8 mouse cellular contexts compared by ENCODE assay signal in genomic region chr8:83995973-83996372, GRCm38 (mm10). TPM values are rescaled to one million over a fixed set of nuclear protein-coding genes. Genes with fewer than 3 reads are reported as not detected.
DNase-seq lines count a peak whose midpoint lies in the region; ATAC-seq lines count a peak whose summit lies in the region.
"Had no signal": no experiment of that assay in that cellular context is flagged by ENCODE, and none has a peak within 500 bp of the region (broad histone marks: within the 10 kb centered on the region; RNA-seq: fewer than 3 reads in every experiment).

No protein-coding gene starts in this region.

- H3K9me3 ChIP-seq in neural tube, embryonic 11.5 days (ENCODE audit: control insufficient read depth, low read length), result no peaks in the 10 kb centered on the region
- no peaks in the 10 kb centered on the region for H3K9me3 ChIP-seq in forebrain, embryonic 13.5 days (replicated peaks)
- no peaks in the 10 kb centered on the region for H3K9me3 ChIP-seq in intestine, embryonic 16.5 days (ENCODE audit: control insufficient read depth, low read length)
- no peaks in the 10 kb centered on the region for H3K9me3 ChIP-seq in neural tube, embryonic 14.5 days (ENCODE audit: control insufficient read depth, low read length)

- H3K36me3 ChIP-seq in neural tube, embryonic 11.5 days (ENCODE audit: control insufficient read depth, insufficient read depth, low read length), result peaks cover 11% of the 10 kb centered on the region
- H3K36me3 ChIP-seq in forebrain, embryonic 13.5 days (ENCODE audit: poor library complexity, severe bottlenecking), result peaks cover 50% of the 10 kb centered on the region
- H3K36me3 ChIP-seq in intestine, embryonic 16.5 days (ENCODE audit: control insufficient read depth, insufficient read depth, low read length), result peaks cover 4% of the 10 kb centered on the region; the same call in 1 of the 2 replicates
- H3K36me3 ChIP-seq in neural tube, embryonic 14.5 days (ENCODE audit: control insufficient read depth, insufficient read depth, low read length), result peaks cover 22% of the 10 kb centered on the region

- peaks cover 9% of the 10 kb centered on the region; the same call in 1 of the 2 replicates for H3K4me1 ChIP-seq in neural tube, embryonic 11.5 days (ENCODE audit: control insufficient read depth, insufficient read depth, low read length)
- H3K4me1 ChIP-seq in forebrain, embryonic 13.5 days, result peaks cover 23% of the 10 kb centered on the region
- peaks cover 15% of the 10 kb centered on the region for H3K4me1 ChIP-seq in intestine, embryonic 16.5 days (ENCODE audit: control insufficient read depth, insufficient read depth, low read length)
- H3K4me1 ChIP-seq in neural tube, embryonic 14.5 days (ENCODE audit: control insufficient read depth, insufficient read depth, low read length), result peaks cover 11% of the 10 kb centered on the region

- 0 out of 2 replicates have a peak, but pooled peaks have one; percentile 22 for ATAC-seq in neural tube, embryonic 11.5 days (ENCODE audit: insufficient read depth, low FRiP score, low TSS enrichment)
- ATAC-seq in forebrain, embryonic 13.5 days, result 0 out of 2 replicates have a peak, but pooled peaks have one; percentile 9
- ATAC-seq in intestine, embryonic 16.5 days, result 0 out of 2 replicates have a peak, but pooled peaks have one; percentile 0
- no peak for ATAC-seq in neural tube, embryonic 14.5 days (ENCODE audit: low read depth)

- no peak for DNase-seq in neural tube, embryonic 11.5 days (ENCODE audit: low spot score)
- no peak for DNase-seq in neural tube, embryonic 10.5 days (ENCODE audit: extremely low spot score, low spot score)
- DNase-seq in spleen, postnatal 36 days (ENCODE audit: low spot score in 2 of 2), result no peak
- DNase-seq in spleen, postnatal 10 days (ENCODE audit: low spot score in 2 of 2), result no peak

- 14% methylated on average over 12 of the region's 12 CpGs for WGBS in neural tube, embryonic 11.5 days
- WGBS in forebrain, embryonic 13.5 days, result 9% methylated on average over 12 of the region's 12 CpGs
- WGBS in intestine, embryonic 16.5 days, result 26% methylated on average over 12 of the region's 12 CpGs
- WGBS in neural tube, embryonic 14.5 days, result 17% methylated on average over 12 of the region's 12 CpGs

- no peak overlapping the region for H3K9ac ChIP-seq in neural tube, embryonic 11.5 days (ENCODE audit: low read length)
- no peak overlapping the region for H3K9ac ChIP-seq in forebrain, embryonic 13.5 days
- H3K9ac ChIP-seq in intestine, embryonic 16.5 days (ENCODE audit: low read depth, low read length), result peak overlapping the region; percentile 85
- no peak overlapping the region for H3K9ac ChIP-seq in neural tube, embryonic 14.5 days (replicated peaks; ENCODE audit: low read depth, low read length)

- H3K4me3 ChIP-seq in neural tube, embryonic 11.5 days (ENCODE audit: low read depth, low read length), result peak overlapping the region; percentile 13; the same call in 1 of the 2 replicates
- H3K4me3 ChIP-seq in forebrain, embryonic 13.5 days, result peak overlapping the region; percentile 76; the same call in 1 of the 2 replicates
- peak overlapping the region; percentile 79 for H3K4me3 ChIP-seq in intestine, embryonic 16.5 days (ENCODE audit: low read length)
- peak overlapping the region; percentile 75 for H3K4me3 ChIP-seq in neural tube, embryonic 14.5 days (ENCODE audit: low read depth, low read length)

- H3K27me3 ChIP-seq in neural tube, embryonic 11.5 days (ENCODE audit: control insufficient read depth, insufficient read depth, low read length), result peaks cover 11% of the 10 kb centered on the region
- H3K27me3 ChIP-seq in forebrain, embryonic 13.5 days, result peaks cover 13% of the 10 kb centered on the region
- H3K27me3 ChIP-seq in intestine, embryonic 16.5 days (replicated peaks; ENCODE audit: control insufficient read depth, insufficient read depth, low read length), result no peaks in the 10 kb centered on the region
- H3K27me3 ChIP-seq in neural tube, embryonic 14.5 days (ENCODE audit: control insufficient read depth, insufficient read depth, low read length), result 0 out of 2 replicates have a peak, but pooled peaks cover 6% of the 10 kb centered on the region

- H3K4me2 ChIP-seq in neural tube, embryonic 11.5 days (ENCODE audit: low read depth), result peak overlapping the region; percentile 80
- H3K4me2 ChIP-seq in forebrain, embryonic 13.5 days, result peak overlapping the region; percentile 84
- peak overlapping the region; percentile 81 for H3K4me2 ChIP-seq in intestine, embryonic 16.5 days (ENCODE audit: low read depth, low read length)
- peak overlapping the region; percentile 72 for H3K4me2 ChIP-seq in neural tube, embryonic 14.5 days (ENCODE audit: low read depth, low read length)

- H3K27ac ChIP-seq in neural tube, embryonic 11.5 days (ENCODE audit: low read depth, low read length), result no peak overlapping the region; the same call in 1 of the 2 replicates
- no peak overlapping the region for H3K27ac ChIP-seq in forebrain, embryonic 13.5 days
- H3K27ac ChIP-seq in intestine, embryonic 16.5 days (ENCODE audit: low read length), result peak overlapping the region; percentile 98; the same call in 1 of the 2 replicates
- H3K27ac ChIP-seq in neural tube, embryonic 14.5 days (ENCODE audit: low read depth, low read length), result no peak overlapping the region

RNA-seq across cellular contexts. Expression of gene Samd1, which starts 1.5 kb away (rescaled TPM):
- 14.4 and 16.5 TPM in 2 replicates for polyA plus RNA-seq in neural tube, embryonic 11.5 days (2014; fragmentation: Nextera tagmentation; extraction: Ambion mirVana)
- polyA plus RNA-seq in forebrain, embryonic 13.5 days (2015; fragmentation: Nextera tagmentation; extraction: Ambion mirVana), result 9.5 and 10.2 TPM in 2 replicates
- polyA plus RNA-seq in intestine, embryonic 16.5 days (2015; fragmentation: Nextera tagmentation; extraction: Ambion mirVana), result 5.8 and 6.0 TPM in 2 replicates
- polyA plus RNA-seq in neural tube, embryonic 14.5 days (2014; fragmentation: Nextera tagmentation; extraction: Ambion mirVana), result 13.6 and 14.8 TPM in 2 replicates

RNA-seq across cellular contexts. Expression of gene 1700067K01Rik, which starts 5.3 kb away (rescaled TPM):
- 0.70 and 0.77 TPM in 2 replicates for polyA plus RNA-seq in neural tube, embryonic 11.5 days (2014; fragmentation: Nextera tagmentation; extraction: Ambion mirVana)
- 1.00 and 1.2 TPM in 2 replicates for polyA plus RNA-seq in forebrain, embryonic 13.5 days (2015; fragmentation: Nextera tagmentation; extraction: Ambion mirVana)
- 0.66 and 0.84 TPM in 2 replicates for polyA plus RNA-seq in intestine, embryonic 16.5 days (2015; fragmentation: Nextera tagmentation; extraction: Ambion mirVana)
- 0.86 and 0.95 TPM in 2 replicates for polyA plus RNA-seq in neural tube, embryonic 14.5 days (2014; fragmentation: Nextera tagmentation; extraction: Ambion mirVana)

RNA-seq across cellular contexts. Expression of gene 2210011C24Rik, which starts 16.0 kb away (rescaled TPM):
- not detected in 2 replicates for polyA plus RNA-seq in neural tube, embryonic 11.5 days (2014; fragmentation: Nextera tagmentation; extraction: Ambion mirVana)
- polyA plus RNA-seq in forebrain, embryonic 13.5 days (2015; fragmentation: Nextera tagmentation; extraction: Ambion mirVana), result 0.37 TPM in 1 of 2 replicates, not detected in the other
- polyA plus RNA-seq in intestine, embryonic 16.5 days (2015; fragmentation: Nextera tagmentation; extraction: Ambion mirVana), result 2.1 and 3.1 TPM in 2 replicates
- polyA plus RNA-seq in neural tube, embryonic 14.5 days (2014; fragmentation: Nextera tagmentation; extraction: Ambion mirVana), result 1.9 TPM in 1 of 2 replicates, not detected in the other

RNA-seq across cellular contexts. Expression of gene Prkaca, which starts 23.2 kb away (rescaled TPM):
- polyA plus RNA-seq in neural tube, embryonic 11.5 days (2014; fragmentation: Nextera tagmentation; extraction: Ambion mirVana), result 154 and 171 TPM in 2 replicates
- 146 and 148 TPM in 2 replicates for polyA plus RNA-seq in forebrain, embryonic 13.5 days (2015; fragmentation: Nextera tagmentation; extraction: Ambion mirVana)
- polyA plus RNA-seq in intestine, embryonic 16.5 days (2015; fragmentation: Nextera tagmentation; extraction: Ambion mirVana), result 24.6 and 77.1 TPM in 2 replicates
- 175 and 181 TPM in 2 replicates for polyA plus RNA-seq in neural tube, embryonic 14.5 days (2014; fragmentation: Nextera tagmentation; extraction: Ambion mirVana)

RNA-seq across cellular contexts. Expression of gene Palm3, which starts 25.3 kb away (rescaled TPM):
- 4.4 TPM in 2 replicates for polyA plus RNA-seq in neural tube, embryonic 11.5 days (2014; fragmentation: Nextera tagmentation; extraction: Ambion mirVana)
- 1.9 and 2.1 TPM in 2 replicates for polyA plus RNA-seq in forebrain, embryonic 13.5 days (2015; fragmentation: Nextera tagmentation; extraction: Ambion mirVana)
- 5.8 and 6.4 TPM in 2 replicates for polyA plus RNA-seq in intestine, embryonic 16.5 days (2015; fragmentation: Nextera tagmentation; extraction: Ambion mirVana)
- polyA plus RNA-seq in neural tube, embryonic 14.5 days (2014; fragmentation: Nextera tagmentation; extraction: Ambion mirVana), result 5.1 and 5.2 TPM in 2 replicates
- polyA plus RNA-seq: liver, adult 2 months had no signal

Comparison
In these comparisons a context has a peak if more than half of its experiments do, and no peak if none do; other contexts are left out.
1. H3K4me3 ChIP-seq: peak in every context shown above with its lines; median percentile 79 in intestine, embryonic 16.5 days; 76 in forebrain, embryonic 13.5 days; 75 in neural tube, embryonic 14.5 days; 13 in neural tube, embryonic 11.5 days.